35 mouse cellular contexts compared by ENCODE assay signal in genomic region chr7:72788261-72788660, GRCm38 (mm10).
DNase-seq lines count a peak whose midpoint lies in the region; ATAC-seq and TF ChIP-seq lines count a peak whose summit lies in the region.
"Had no signal": no experiment of that assay in that cellular context is flagged by ENCODE, and none has a peak within 500 bp of the region (broad histone marks: within the 10 kb centered on the region; RNA-seq: fewer than 3 reads in every experiment).

No protein-coding gene starts in this region.

- no peaks in the 10 kb centered on the region for H3K27me3 ChIP-seq in limb, embryonic 13.5 days
- no peaks in the 10 kb centered on the region for H3K27me3 ChIP-seq in limb, embryonic 10.5 days (ENCODE audit: low read depth, poor library complexity, severe bottlenecking)
- H3K27me3 ChIP-seq in limb, embryonic 14.5 days (ENCODE audit: control insufficient read depth, insufficient read depth, low read length), result no peaks in the 10 kb centered on the region
- no peaks in the 10 kb centered on the region for H3K27me3 ChIP-seq in midbrain, embryonic 11.5 days (ENCODE audit: control insufficient read depth, insufficient read depth, low read length)
- H3K27me3 ChIP-seq: forebrain, embryonic 12.5 days; limb, embryonic 12.5 days; liver, embryonic 13.5 days; neural tube, embryonic 13.5 days had no signal

- H3K9me3 ChIP-seq in limb, embryonic 13.5 days, result no peaks in the 10 kb centered on the region
- H3K9me3 ChIP-seq in limb, embryonic 10.5 days (replicated peaks), result no peaks in the 10 kb centered on the region
- H3K9me3 ChIP-seq in limb, embryonic 14.5 days (ENCODE audit: control insufficient read depth, low read length), result no peaks in the 10 kb centered on the region
- no peaks in the 10 kb centered on the region for H3K9me3 ChIP-seq in midbrain, embryonic 11.5 days (ENCODE audit: control insufficient read depth, low read length)
- H3K9me3 ChIP-seq: embryonic facial prominence, embryonic 13.5 days; forebrain, embryonic 12.5 days; hindbrain, embryonic 10.5 days; limb, embryonic 12.5 days; liver, embryonic 13.5 days; midbrain, embryonic 10.5 days; neural tube, embryonic 13.5 days had no signal

- H3K4me1 ChIP-seq in limb, embryonic 13.5 days, result no peaks in the 10 kb centered on the region
- H3K4me1 ChIP-seq in limb, embryonic 10.5 days, result no peaks in the 10 kb centered on the region
- H3K4me1 ChIP-seq in limb, embryonic 14.5 days (ENCODE audit: control insufficient read depth, insufficient read depth, low read length), result no peaks in the 10 kb centered on the region
- no peaks in the 10 kb centered on the region for H3K4me1 ChIP-seq in midbrain, embryonic 11.5 days (ENCODE audit: control insufficient read depth, insufficient read depth, low read length)
- H3K4me1 ChIP-seq: embryonic facial prominence, embryonic 13.5 days; hindbrain, embryonic 10.5 days; limb, embryonic 12.5 days; liver, embryonic 13.5 days; midbrain, embryonic 10.5 days; neural tube, embryonic 13.5 days had no signal

- no peak overlapping the region for H3K4me2 ChIP-seq in limb, embryonic 13.5 days (replicated peaks)
- no peak overlapping the region for H3K4me2 ChIP-seq in limb, embryonic 14.5 days (replicated peaks; ENCODE audit: low read depth, low read length, severe bottlenecking)
- H3K4me2 ChIP-seq in midbrain, embryonic 11.5 days, result no peak overlapping the region
- H3K4me2 ChIP-seq: embryonic facial prominence, embryonic 13.5 days; forebrain, embryonic 12.5 days; limb, embryonic 12.5 days; liver, embryonic 13.5 days; neural tube, embryonic 13.5 days had no signal

- no peaks in the 10 kb centered on the region for H3K36me3 ChIP-seq in limb, embryonic 13.5 days
- H3K36me3 ChIP-seq in limb, embryonic 10.5 days, result no peaks in the 10 kb centered on the region
- no peaks in the 10 kb centered on the region for H3K36me3 ChIP-seq in limb, embryonic 14.5 days (ENCODE audit: control insufficient read depth, insufficient read depth, low read length)
- H3K36me3 ChIP-seq in midbrain, embryonic 11.5 days (ENCODE audit: control insufficient read depth, insufficient read depth, low read length), result no peaks in the 10 kb centered on the region
- H3K36me3 ChIP-seq: embryonic facial prominence, embryonic 13.5 days; forebrain, embryonic 12.5 days; hindbrain, embryonic 10.5 days; limb, embryonic 12.5 days; liver, embryonic 13.5 days; midbrain, embryonic 10.5 days; neural tube, embryonic 13.5 days had no signal

- H3K27ac ChIP-seq in limb, embryonic 13.5 days, result no peak overlapping the region
- no peak overlapping the region for H3K27ac ChIP-seq in limb, embryonic 10.5 days
- H3K27ac ChIP-seq in limb, embryonic 14.5 days (replicated peaks; ENCODE audit: low read depth, low read length), result no peak overlapping the region
- no peak overlapping the region for H3K27ac ChIP-seq in midbrain, embryonic 11.5 days (ENCODE audit: low read depth, low read length)
- H3K27ac ChIP-seq: embryonic facial prominence, embryonic 13.5 days; forebrain, embryonic 12.5 days; hindbrain, embryonic 10.5 days; limb, embryonic 12.5 days; liver, embryonic 13.5 days; midbrain, embryonic 10.5 days; neural tube, embryonic 13.5 days; stomach, postnatal 0 days had no signal

- DNase-seq in limb, embryonic 10.5 days (ENCODE audit: low spot score), result no peak
- DNase-seq in NIH3T3 (ENCODE audit: low read depth), result peak; percentile 62
- peak; percentile 37 for DNase-seq in embryo, embryonic 11 days
- DNase-seq in limb, embryonic 14.5 days (ENCODE audit: low spot score), result peak; percentile 72
- no peak for DNase-seq in right cerebral cortex, postnatal 14 days
- no peak for DNase-seq in midbrain, embryonic 11.5 days (ENCODE audit: low spot score, missing footprints)
- DNase-seq: adrenal gland, postnatal 14 days; B cell, adult 2 months; cerebellum, adult 11 months; cerebellum, adult 9-10 months; cerebellum, postnatal 36 days; forebrain, postnatal 0 days; gastrocnemius, postnatal 14 days; heart, postnatal 14 days; kidney, adult 9 months; kidney, postnatal 25 days; liver, embryonic 13.5 days; lung, adult 2 months; lung, postnatal 14 days; retina, postnatal 1 day; right cerebral cortex, postnatal 25 days; spleen, adult 18-20 months; thymus, adult 18-20 months; thymus, postnatal 36 days had no signal

- WGBS in limb, embryonic 13.5 days, result 27% methylated on average over 2 of the region's 2 CpGs
- 34% methylated on average over 2 of the region's 2 CpGs for WGBS in limb, embryonic 10.5 days
- WGBS in limb, embryonic 14.5 days, result 24% methylated on average over 2 of the region's 2 CpGs
- 75% methylated on average over 2 of the region's 2 CpGs for WGBS in midbrain, embryonic 11.5 days

- no peak for TF ChIP-seq POLR2A in limb, embryonic 14.5 days (IDR thresholded peaks at IDR 0.05; ENCODE audit: borderline replicate concordance, extremely low read depth, insufficient read depth, insufficient read length)

- no peak overlapping the region for H3K4me3 ChIP-seq in limb, embryonic 13.5 days
- no peak overlapping the region for H3K4me3 ChIP-seq in limb, embryonic 10.5 days
- no peak overlapping the region for H3K4me3 ChIP-seq in limb, embryonic 14.5 days (replicated peaks; ENCODE audit: low read length)
- H3K4me3 ChIP-seq in midbrain, embryonic 11.5 days (ENCODE audit: low read depth, low read length), result no peak overlapping the region
- H3K4me3 ChIP-seq: embryonic facial prominence, embryonic 13.5 days; erythroblast, embryonic 14.5 days; forebrain, embryonic 12.5 days; hindbrain, embryonic 10.5 days; limb, embryonic 12.5 days; liver, embryonic 13.5 days; midbrain, embryonic 10.5 days; myocyte; neural tube, embryonic 13.5 days had no signal

- no peak overlapping the region for H3K9ac ChIP-seq in limb, embryonic 13.5 days
- no peak overlapping the region for H3K9ac ChIP-seq in limb, embryonic 14.5 days (ENCODE audit: low read depth, low read length, severe bottlenecking)
- H3K9ac ChIP-seq in midbrain, embryonic 11.5 days (ENCODE audit: low read length), result no peak overlapping the region
- H3K9ac ChIP-seq: embryonic facial prominence, embryonic 13.5 days; forebrain, embryonic 12.5 days; forebrain, postnatal 0 days; limb, embryonic 12.5 days; liver, embryonic 13.5 days; neural tube, embryonic 13.5 days had no signal

- peak; percentile 28; the same call in 1 of the 2 replicates for ATAC-seq in limb, embryonic 13.5 days (ENCODE audit: low FRiP score, low read depth)
- peak; percentile 62; the same call in 1 of the 2 replicates for ATAC-seq in limb, embryonic 14.5 days (ENCODE audit: low FRiP score, low read depth)
- no peak for ATAC-seq in midbrain, embryonic 11.5 days (ENCODE audit: low FRiP score)
- ATAC-seq: forebrain, postnatal 0 days; intestine, embryonic 16.5 days had no signal

Comparison
In these comparisons a context has a peak if more than half of its experiments do, and no peak if none do; other contexts are left out.
1. DNase-seq: peak in NIH3T3 (single experiment), embryo, embryonic 11 days (single experiment) and limb, embryonic 14.5 days (single experiment); none in limb, embryonic 10.5 days (single experiment), right cerebral cortex, postnatal 14 days (single experiment) and midbrain, embryonic 11.5 days (single experiment).